ENCODE assay signal across 9 mouse cellular contexts in the genomic region with DNA sequence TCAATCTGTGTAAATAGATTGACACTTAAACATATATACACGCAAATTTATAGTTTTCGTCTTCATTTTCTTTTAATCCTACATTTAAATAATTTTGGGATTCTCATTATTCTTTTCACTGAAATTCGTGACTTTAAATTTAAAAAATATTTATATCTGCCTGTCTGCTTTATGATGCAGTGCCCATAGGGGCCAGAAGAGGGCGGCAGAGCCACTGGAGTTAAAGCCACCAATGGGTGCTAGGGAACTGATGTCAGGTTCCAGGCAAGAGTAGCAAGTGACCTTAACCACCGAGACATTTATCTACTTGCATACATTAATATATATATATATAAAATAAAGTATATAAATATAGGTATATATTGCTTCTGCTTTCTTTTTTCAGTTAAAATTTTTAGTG. TPM values are rescaled to one million over a fixed set of nuclear protein-coding genes. Genes with fewer than 3 reads are reported as not detected.
DNase-seq lines count a peak whose midpoint lies in the region; ATAC-seq and TF ChIP-seq lines count a peak whose summit lies in the region.
"Had no signal": no experiment of that assay in that cellular context is flagged by ENCODE, and none has a peak within 500 bp of the region (broad histone marks: within the 10 kb centered on the region; RNA-seq: fewer than 3 reads in every experiment).

No protein-coding gene starts in this region.

- peak; percentile 47; the same call in 1 of the 2 replicates for TF ChIP-seq CTCF in testis, adult 2 months (IDR thresholded peaks at IDR 0.05; ENCODE audit: control insufficient read depth, insufficient read depth, insufficient replicate concordance, low read depth, low read length)
- peak; percentile 60 for TF ChIP-seq CTCF in liver, embryonic 14.5 days (IDR thresholded peaks at IDR 0.05; ENCODE audit: low read depth)

- no peaks in the 10 kb centered on the region for H3K9me3 ChIP-seq in liver, embryonic 14.5 days (ENCODE audit: control insufficient read depth, low read length)
- H3K9me3 ChIP-seq in hindbrain, embryonic 10.5 days = no peaks in the 10 kb centered on the region
- H3K9me3 ChIP-seq in midbrain, embryonic 16.5 days (replicated peaks; ENCODE audit: control insufficient read depth, low read length, poor library complexity, severe bottlenecking) = no peaks in the 10 kb centered on the region
- H3K9me3 ChIP-seq: heart, embryonic 15.5 days had no signal

- 41% methylated on average over 5 of the region's 5 CpGs for WGBS in liver, embryonic 14.5 days (ENCODE audit: insufficient replicate concordance)
- 68% methylated on average over 5 of the region's 5 CpGs for WGBS in hindbrain, embryonic 10.5 days
- 62% methylated on average over 5 of the region's 5 CpGs for WGBS in midbrain, embryonic 16.5 days

- H3K27ac ChIP-seq in testis, adult 2 months (ENCODE audit: control insufficient read depth, insufficient read depth, low read depth, low read length) = no peak overlapping the region
- no peak overlapping the region for H3K27ac ChIP-seq in liver, embryonic 14.5 days
- H3K27ac ChIP-seq in hindbrain, embryonic 10.5 days = no peak overlapping the region
- H3K27ac ChIP-seq in midbrain, embryonic 16.5 days (ENCODE audit: low read length) = no peak overlapping the region
- H3K27ac ChIP-seq: heart, embryonic 15.5 days had no signal

- TF ChIP-seq POLR2A in testis, adult 2 months (IDR thresholded peaks at IDR 0.05; ENCODE audit: control insufficient read depth, low read depth, low read length) = no peak

- no peak for ATAC-seq in liver, embryonic 14.5 days (ENCODE audit: insufficient read depth)
- no peak for ATAC-seq in midbrain, embryonic 16.5 days

- no peak overlapping the region for H3K4me3 ChIP-seq in testis, adult 2 months (ENCODE audit: control insufficient read depth, low read depth, low read length)
- no peak overlapping the region for H3K4me3 ChIP-seq in liver, embryonic 14.5 days (ENCODE audit: insufficient read depth in 1 of 2, low read depth in 2 of 2, low read length in 2 of 2)
- no peak overlapping the region for H3K4me3 ChIP-seq in hindbrain, embryonic 10.5 days
- H3K4me3 ChIP-seq in midbrain, embryonic 16.5 days (ENCODE audit: low read depth, low read length) = no peak overlapping the region
- H3K4me3 ChIP-seq: heart, embryonic 15.5 days had no signal

- no peaks in the 10 kb centered on the region for H3K36me3 ChIP-seq in testis, adult 2 months (ENCODE audit: control insufficient read depth, insufficient read depth, low read length)
- no peaks in the 10 kb centered on the region for H3K36me3 ChIP-seq in liver, embryonic 14.5 days (replicated peaks; ENCODE audit: control insufficient read depth, insufficient read depth, low read depth)
- no peaks in the 10 kb centered on the region for H3K36me3 ChIP-seq in hindbrain, embryonic 10.5 days
- no peaks in the 10 kb centered on the region for H3K36me3 ChIP-seq in midbrain, embryonic 16.5 days (ENCODE audit: control insufficient read depth, insufficient read depth, low read length)
- H3K36me3 ChIP-seq: heart, embryonic 15.5 days had no signal

- no peak overlapping the region for H3K4me2 ChIP-seq in liver, embryonic 14.5 days (ENCODE audit: low read depth)
- no peak overlapping the region for H3K4me2 ChIP-seq in midbrain, embryonic 16.5 days (ENCODE audit: low read length)
- H3K4me2 ChIP-seq: heart, embryonic 15.5 days had no signal

- H3K27me3 ChIP-seq in testis, adult 2 months (ENCODE audit: control insufficient read depth, insufficient read depth, low read length) = no peaks in the 10 kb centered on the region
- H3K27me3 ChIP-seq in liver, embryonic 14.5 days (ENCODE audit: control insufficient read depth, insufficient read depth, low read length) = no peaks in the 10 kb centered on the region
- no peaks in the 10 kb centered on the region for H3K27me3 ChIP-seq in hindbrain, embryonic 10.5 days (ENCODE audit: insufficient read depth, poor library complexity, severe bottlenecking)
- no peaks in the 10 kb centered on the region for H3K27me3 ChIP-seq in midbrain, embryonic 16.5 days (ENCODE audit: control insufficient read depth, insufficient read depth, low read depth, low read length)
- H3K27me3 ChIP-seq: heart, embryonic 15.5 days had no signal

- peak; percentile 27 to 51 for DNase-seq in adrenal gland, adult 18-20 months (ENCODE audit: low spot score in 2 of 2)
- DNase-seq in adrenal gland, postnatal 4 days (ENCODE audit: low spot score in 2 of 2) = no peak
- no peak for DNase-seq in testis, postnatal 14 days (ENCODE audit: low spot score)
- DNase-seq in liver, embryonic 14.5 days (ENCODE audit: low read depth in 3 of 3, low spot score in 3 of 3) = peak in 1 of 3 experiments; percentile 4
- DNase-seq in thymus, postnatal 4 days = peak; percentile 64
- no peak for DNase-seq in hindbrain, embryonic 10.5 days (ENCODE audit: low spot score)

- H3K4me1 ChIP-seq in testis, adult 2 months (ENCODE audit: control insufficient read depth, insufficient read depth, low read length) = no peaks in the 10 kb centered on the region
- no peaks in the 10 kb centered on the region for H3K4me1 ChIP-seq in liver, embryonic 14.5 days (replicated peaks; ENCODE audit: control insufficient read depth in 2 of 2, insufficient read depth in 2 of 2, low read length in 1 of 2)
- H3K4me1 ChIP-seq in hindbrain, embryonic 10.5 days (replicated peaks) = no peaks in the 10 kb centered on the region
- H3K4me1 ChIP-seq in midbrain, embryonic 16.5 days (ENCODE audit: control insufficient read depth, insufficient read depth, low read length) = no peaks in the 10 kb centered on the region
- H3K4me1 ChIP-seq: heart, embryonic 15.5 days had no signal

- no peak for TF ChIP-seq EP300 in liver, embryonic 14.5 days (IDR thresholded peaks at IDR 0.05; ENCODE audit: low read depth)

- H3K9ac ChIP-seq in liver, embryonic 14.5 days (replicated peaks) = no peak overlapping the region
- H3K9ac ChIP-seq in midbrain, embryonic 16.5 days (ENCODE audit: low read depth, low read length) = no peak overlapping the region
- H3K9ac ChIP-seq: heart, embryonic 15.5 days had no signal

RNA-seq across cellular contexts. Expression of gene Olfr688, which starts 31.2 kb away (rescaled TPM):
- not detected for total RNA-seq in adrenal gland, adult 18-20 months (2021)
- total RNA-seq in adrenal gland, postnatal 4 days (2021) = not detected
- not detected in 2 replicates for polyA plus RNA-seq in testis, adult 2 months (2012; rRNA removed)
- not detected in 2 replicates for polyA plus RNA-seq in liver, embryonic 14.5 days (2012; rRNA removed)
- not detected in 2 replicates for polyA plus RNA-seq in liver, embryonic 14.5 days (2014; fragmentation: Nextera tagmentation; extraction: Ambion mirVana)
- polyA plus RNA-seq in hindbrain, embryonic 10.5 days (2016; fragmentation: Nextera tagmentation; extraction: Ambion mirVana) = not detected in 2 replicates
- polyA plus RNA-seq in midbrain, embryonic 16.5 days (2015; fragmentation: Nextera tagmentation; extraction: Ambion mirVana) = not detected in 2 replicates
- polyA plus RNA-seq: heart, embryonic 15.5 days had no signal

RNA-seq across cellular contexts. Expression of gene Olfr686, which starts 49.4 kb away (rescaled TPM):
- not detected for total RNA-seq in adrenal gland, adult 18-20 months (2021)
- total RNA-seq in adrenal gland, postnatal 4 days (2021) = not detected
- not detected in 2 replicates for polyA plus RNA-seq in testis, adult 2 months (2012; rRNA removed)
- not detected in 2 replicates for polyA plus RNA-seq in liver, embryonic 14.5 days (2012; rRNA removed)
- polyA plus RNA-seq in liver, embryonic 14.5 days (2014; fragmentation: Nextera tagmentation; extraction: Ambion mirVana) = not detected in 2 replicates
- not detected in 2 replicates for polyA plus RNA-seq in hindbrain, embryonic 10.5 days (2016; fragmentation: Nextera tagmentation; extraction: Ambion mirVana)
- polyA plus RNA-seq in midbrain, embryonic 16.5 days (2015; fragmentation: Nextera tagmentation; extraction: Ambion mirVana) = not detected in 2 replicates
- polyA plus RNA-seq: heart, embryonic 15.5 days had no signal

RNA-seq across cellular contexts. Expression of gene Olfr689, which starts 54.3 kb away (rescaled TPM):
- total RNA-seq in adrenal gland, adult 18-20 months (2021) = not detected
- total RNA-seq in adrenal gland, postnatal 4 days (2021) = not detected
- not detected in 2 replicates for polyA plus RNA-seq in testis, adult 2 months (2012; rRNA removed)
- polyA plus RNA-seq in liver, embryonic 14.5 days (2012; rRNA removed) = not detected in 2 replicates
- polyA plus RNA-seq in liver, embryonic 14.5 days (2014; fragmentation: Nextera tagmentation; extraction: Ambion mirVana) = not detected in 2 replicates
- polyA plus RNA-seq in hindbrain, embryonic 10.5 days (2016; fragmentation: Nextera tagmentation; extraction: Ambion mirVana) = not detected in 2 replicates
- polyA plus RNA-seq in midbrain, embryonic 16.5 days (2015; fragmentation: Nextera tagmentation; extraction: Ambion mirVana) = 0.19 TPM in 1 of 2 replicates, not detected in the other
- polyA plus RNA-seq: heart, embryonic 15.5 days had no signal

Comparison
In these comparisons a context has a peak if more than half of its experiments do, and no peak if none do; other contexts are left out.
1. DNase-seq: peak in adrenal gland, adult 18-20 months (2 of 2) and thymus, postnatal 4 days (single experiment); none in adrenal gland, postnatal 4 days (0 of 2), testis, postnatal 14 days (single experiment) and hindbrain, embryonic 10.5 days (single experiment).